Mouse (Mus musculus): ENCODE measurements around the gene E130114P18Rik. TPM values are rescaled to one million over a fixed set of nuclear protein-coding genes. Genes with fewer than 3 reads are reported as not detected.

The E130114P18Rik gene
- polyA plus RNA-seq, 1 experiment = not detected

DNA sequence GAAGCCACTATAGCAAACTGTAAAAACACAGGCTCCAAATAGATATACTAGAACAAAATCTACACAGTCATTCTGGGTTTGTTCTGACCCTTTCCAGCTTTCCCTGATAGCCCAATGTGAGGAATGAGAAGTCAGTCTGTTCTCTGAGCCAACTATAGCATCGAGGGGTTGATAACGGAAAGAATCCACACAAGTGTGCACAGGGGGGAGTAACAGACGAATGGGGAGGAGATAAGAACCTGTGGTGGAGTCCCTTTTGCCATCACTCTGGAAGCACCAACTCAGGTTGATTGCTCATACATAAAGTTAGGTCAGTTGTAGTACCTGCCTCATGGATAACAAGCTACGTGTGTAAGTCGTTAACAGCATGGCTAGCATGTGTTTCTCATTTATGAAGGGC is 184.0 kb downstream of the E130114P18Rik start:
- 86% methylated on average over 5 of the region's 5 CpGs for WGBS
- H3K27ac ChIP-seq (ENCODE audit: insufficient read depth, low read depth, low read length) = no peak overlapping the region
- TF ChIP-seq CTCF (IDR thresholded peaks at IDR 0.05; ENCODE audit: extremely low read depth, insufficient read length, insufficient replicate concordance, low read depth, low read length) = no peak
- TF ChIP-seq POLR2A (IDR thresholded peaks at IDR 0.05; ENCODE audit: low read depth, low read length) = no peak
- no peaks in the 10 kb centered on the region; the same call in 1 of the 2 replicates for H3K27me3 ChIP-seq (ENCODE audit: control insufficient read depth, insufficient read depth, low read length)
- H3K4me1 ChIP-seq (ENCODE audit: control insufficient read depth, insufficient read depth, insufficient read length, low read length) = no peaks in the 10 kb centered on the region
- H3K36me3 ChIP-seq (ENCODE audit: control insufficient read depth, insufficient read depth, low read length) = no peaks in the 10 kb centered on the region
- H3K4me3 ChIP-seq (ENCODE audit: low read depth, low read length) = no peak overlapping the region

DNA sequence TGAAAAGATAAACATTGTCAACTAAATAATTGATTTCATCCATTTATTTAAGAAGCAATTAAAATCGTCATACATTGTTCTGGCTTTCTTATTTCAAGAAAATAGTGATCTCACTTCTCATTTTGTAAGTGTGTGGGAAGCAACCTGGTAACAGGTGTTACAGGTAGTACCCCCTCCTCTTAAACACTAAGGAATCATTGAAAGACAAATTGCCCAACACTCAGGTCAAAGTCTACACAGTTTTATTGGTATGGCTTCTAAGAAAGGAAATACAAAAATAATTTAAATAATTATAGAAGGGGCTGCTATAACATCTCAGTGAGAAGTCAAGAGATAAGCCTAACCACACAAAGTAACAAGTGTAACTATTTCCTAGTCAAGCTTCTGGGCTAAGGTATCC is 188.1 kb downstream of the E130114P18Rik start:
- Histone ChIP-seq H3K4me1 (ENCODE audit: control insufficient read depth, insufficient read depth, insufficient read length, low read length) (no peaks in the 10 kb centered on the region), H3K36me3 (ENCODE audit: control insufficient read depth, insufficient read depth, low read length) (no peaks in the 10 kb centered on the region), H3K27me3 (ENCODE audit: control insufficient read depth, insufficient read depth, low read length) (no peaks in the 10 kb centered on the region), H3K27ac (ENCODE audit: insufficient read depth, low read depth, low read length) (no peak overlapping the region), H3K4me3 (ENCODE audit: low read depth, low read length) (no peak overlapping the region)
- no peak for TF ChIP-seq CTCF (IDR thresholded peaks at IDR 0.05; ENCODE audit: extremely low read depth, insufficient read length, insufficient replicate concordance, low read depth, low read length)
- no peak for TF ChIP-seq POLR2A (IDR thresholded peaks at IDR 0.05; ENCODE audit: low read depth, low read length)
- WGBS = 48% methylated on average over 1 of the region's 1 CpGs

DNA sequence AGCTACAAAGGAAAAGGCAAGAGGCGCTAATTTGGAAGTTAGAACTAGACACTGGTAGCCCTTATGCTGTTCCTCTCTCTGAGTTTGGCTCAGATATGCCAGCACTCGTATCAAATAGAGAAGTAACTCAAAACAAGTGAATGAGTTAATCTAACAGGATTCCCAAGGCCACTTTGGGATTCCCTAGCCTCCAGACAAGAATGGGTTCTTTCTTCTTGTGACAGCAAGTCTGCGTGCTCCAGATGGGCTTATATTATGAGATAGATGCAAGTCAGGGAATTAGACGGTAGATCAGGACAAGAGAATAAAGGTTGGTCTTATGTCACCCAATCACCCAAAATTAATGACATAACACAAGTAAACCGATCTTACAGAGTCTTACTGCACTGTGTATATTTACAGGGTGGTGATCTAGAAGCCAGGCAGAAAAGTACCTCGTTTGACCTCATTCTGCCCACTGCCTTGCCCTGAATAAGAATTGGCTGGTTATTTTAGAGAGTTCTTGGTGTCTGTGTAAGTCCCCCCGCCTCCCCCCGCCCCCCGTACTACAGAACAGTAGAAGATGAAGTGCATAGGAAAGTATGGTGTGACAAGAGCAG is 190.4 kb downstream of the E130114P18Rik start:
- no peaks in the 10 kb centered on the region for H3K27me3 ChIP-seq (ENCODE audit: control insufficient read depth, insufficient read depth, low read length)
- H3K4me3 ChIP-seq (ENCODE audit: low read depth, low read length) = no peak overlapping the region
- no peaks in the 10 kb centered on the region for H3K4me1 ChIP-seq (ENCODE audit: control insufficient read depth, insufficient read depth, insufficient read length, low read length)
- H3K27ac ChIP-seq (ENCODE audit: insufficient read depth, low read depth, low read length) = no peak overlapping the region
- no peak for TF ChIP-seq POLR2A (IDR thresholded peaks at IDR 0.05; ENCODE audit: low read depth, low read length)
- no peaks in the 10 kb centered on the region for H3K36me3 ChIP-seq (ENCODE audit: control insufficient read depth, insufficient read depth, low read length)
- WGBS = 79% methylated on average over 9 of the region's 9 CpGs

DNA sequence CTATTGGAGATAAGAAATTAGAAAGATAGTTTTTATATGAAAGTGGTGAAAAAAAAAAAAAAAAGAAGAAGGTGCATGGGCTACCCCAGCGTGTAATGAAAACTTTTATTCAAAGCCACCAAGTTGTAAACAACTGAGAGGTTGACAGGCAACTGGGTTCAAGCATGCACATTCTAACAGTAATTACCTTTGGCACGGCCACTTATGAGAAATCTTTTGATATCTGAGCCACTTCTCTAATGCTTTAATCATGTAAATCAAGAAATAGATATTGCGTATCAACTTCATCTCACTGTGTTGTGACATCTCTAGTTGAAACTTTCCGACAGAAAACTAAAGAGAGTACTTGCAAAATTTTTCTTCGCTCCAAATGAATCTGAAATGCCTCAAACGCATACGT is 192.7 kb downstream of the E130114P18Rik start:
- 94% methylated on average over 7 of the region's 7 CpGs for WGBS
- no peak overlapping the region for H3K27ac ChIP-seq (ENCODE audit: insufficient read depth, low read depth, low read length)
- H3K4me1 ChIP-seq (ENCODE audit: control insufficient read depth, insufficient read depth, insufficient read length, low read length) = no peaks in the 10 kb centered on the region
- no peaks in the 10 kb centered on the region for H3K36me3 ChIP-seq (ENCODE audit: control insufficient read depth, insufficient read depth, low read length)
- no peaks in the 10 kb centered on the region for H3K27me3 ChIP-seq (ENCODE audit: control insufficient read depth, insufficient read depth, low read length)
- H3K4me3 ChIP-seq (ENCODE audit: low read depth, low read length) = no peak overlapping the region
- TF ChIP-seq POLR2A (IDR thresholded peaks at IDR 0.05; ENCODE audit: low read depth, low read length) (no peak), CTCF (IDR thresholded peaks at IDR 0.05; ENCODE audit: extremely low read depth, insufficient read length, insufficient replicate concordance, low read depth, low read length) (no peak)

DNA sequence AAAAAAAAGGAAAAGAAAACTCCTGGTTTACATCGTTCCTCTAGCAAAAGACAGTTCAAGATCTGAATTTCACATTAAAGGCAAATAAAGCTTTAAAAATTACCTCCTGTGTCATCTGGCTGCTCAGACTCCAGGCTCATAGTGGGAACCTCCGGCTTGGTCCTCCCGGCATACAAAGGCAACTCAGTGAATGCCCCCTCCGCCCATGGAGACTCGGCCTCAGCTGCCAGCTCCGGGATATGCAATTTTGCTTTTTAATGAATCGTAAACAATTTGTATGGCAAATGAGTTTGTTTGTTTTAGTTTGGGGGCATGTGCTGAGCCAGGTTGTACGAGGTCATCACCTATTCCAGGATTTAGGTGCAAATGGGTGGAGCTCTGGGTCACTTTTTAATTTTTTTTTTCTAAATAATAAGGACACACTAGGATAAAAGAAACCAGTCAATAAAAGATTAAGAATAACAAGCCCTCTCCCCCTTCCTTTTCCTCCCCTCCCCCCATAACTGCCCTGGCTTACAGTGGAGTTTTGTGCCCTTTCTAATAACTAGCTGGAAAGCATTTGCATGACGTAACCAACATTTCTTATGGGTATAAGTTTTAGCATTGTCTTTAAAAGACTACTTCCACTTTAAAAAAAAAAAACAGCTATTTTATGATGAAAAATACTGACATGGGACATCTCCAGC is 193.3 kb downstream of the E130114P18Rik start:
- Histone ChIP-seq H3K4me1 (ENCODE audit: control insufficient read depth, insufficient read depth, insufficient read length, low read length) (no peaks in the 10 kb centered on the region), H3K4me3 (ENCODE audit: low read depth, low read length) (no peak overlapping the region), H3K27me3 (ENCODE audit: control insufficient read depth, insufficient read depth, low read length) (no peaks in the 10 kb centered on the region), H3K27ac (ENCODE audit: insufficient read depth, low read depth, low read length) (no peak overlapping the region), H3K36me3 (ENCODE audit: control insufficient read depth, insufficient read depth, low read length) (no peaks in the 10 kb centered on the region)
- TF ChIP-seq CTCF (IDR thresholded peaks at IDR 0.05; ENCODE audit: extremely low read depth, insufficient read length, insufficient replicate concordance, low read depth, low read length) = no peak
- TF ChIP-seq POLR2A (IDR thresholded peaks at IDR 0.05; ENCODE audit: low read depth, low read length) = no peak
- 84% methylated on average over 9 of the region's 9 CpGs for WGBS

DNA sequence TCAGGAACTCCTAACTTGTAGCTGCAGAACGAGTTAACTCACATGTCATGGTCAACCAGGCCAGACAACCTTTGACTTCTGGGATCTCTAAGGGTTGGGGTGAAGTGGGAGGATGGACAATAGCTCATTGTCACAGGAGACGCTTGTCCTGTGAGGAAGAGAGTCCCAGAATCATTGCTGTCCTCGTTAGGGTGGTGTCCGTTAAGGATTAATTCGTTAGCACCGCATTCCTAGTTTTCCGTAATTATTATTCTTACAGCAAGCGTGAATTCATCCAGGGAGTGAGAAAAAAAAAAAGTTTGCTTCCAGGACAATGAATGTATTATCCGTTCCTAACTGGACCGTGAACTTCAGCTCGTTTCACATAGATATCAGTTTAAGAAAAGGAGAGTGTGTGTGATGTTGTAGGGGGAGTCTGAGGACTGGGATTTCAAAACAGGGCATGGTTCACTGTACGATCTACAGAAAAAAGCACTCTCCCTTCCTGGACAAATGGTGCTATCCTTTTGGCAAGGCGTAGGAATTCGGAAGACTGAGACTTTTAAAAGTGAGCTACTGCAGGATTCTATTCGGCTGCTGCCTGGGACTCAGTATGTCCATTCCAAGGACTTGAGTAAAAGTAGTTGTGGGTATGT is 195.0 kb downstream of the E130114P18Rik start:
- Histone ChIP-seq H3K4me1 (ENCODE audit: control insufficient read depth, insufficient read depth, insufficient read length, low read length) (no peaks in the 10 kb centered on the region), H3K27ac (ENCODE audit: insufficient read depth, low read depth, low read length) (no peak overlapping the region), H3K27me3 (ENCODE audit: control insufficient read depth, insufficient read depth, low read length) (no peaks in the 10 kb centered on the region), H3K4me3 (ENCODE audit: low read depth, low read length) (no peak overlapping the region), H3K36me3 (ENCODE audit: control insufficient read depth, insufficient read depth, low read length) (no peaks in the 10 kb centered on the region)
- TF ChIP-seq POLR2A (IDR thresholded peaks at IDR 0.05; ENCODE audit: low read depth, low read length) (no peak), CTCF (IDR thresholded peaks at IDR 0.05; ENCODE audit: extremely low read depth, insufficient read length, insufficient replicate concordance, low read depth, low read length) (no peak)
- WGBS = 63% methylated on average over 15 of the region's 15 CpGs

DNA sequence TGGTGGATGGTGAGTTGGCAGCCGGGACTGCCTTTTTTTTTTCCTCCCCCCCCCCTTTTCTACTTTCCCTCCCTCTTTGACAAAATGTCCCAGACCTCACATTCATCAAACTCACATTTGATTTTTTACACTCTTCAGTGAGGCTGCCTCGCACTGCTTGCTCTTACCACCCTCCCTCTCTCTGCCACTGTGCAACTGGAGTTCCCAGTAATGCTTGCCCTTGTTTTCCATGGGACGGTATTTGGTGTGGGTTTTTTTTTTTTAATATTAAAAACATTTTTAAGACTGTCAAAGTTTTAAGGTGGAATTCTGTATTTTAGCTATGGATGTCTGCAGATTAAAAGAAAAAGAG is 195.8 kb downstream of the E130114P18Rik start:
- H3K4me1 ChIP-seq (ENCODE audit: control insufficient read depth, insufficient read depth, insufficient read length, low read length) = no peaks in the 10 kb centered on the region
- no peaks in the 10 kb centered on the region for H3K27me3 ChIP-seq (ENCODE audit: control insufficient read depth, insufficient read depth, low read length)
- H3K36me3 ChIP-seq (ENCODE audit: control insufficient read depth, insufficient read depth, low read length) = no peaks in the 10 kb centered on the region
- H3K4me3 ChIP-seq (ENCODE audit: low read depth, low read length) = no peak overlapping the region
- H3K27ac ChIP-seq (ENCODE audit: insufficient read depth, low read depth, low read length) = no peak overlapping the region
- no peak for TF ChIP-seq POLR2A (IDR thresholded peaks at IDR 0.05; ENCODE audit: low read depth, low read length)
- TF ChIP-seq CTCF (IDR thresholded peaks at IDR 0.05; ENCODE audit: extremely low read depth, insufficient read length, insufficient replicate concordance, low read depth, low read length) = no peak
- 84% methylated on average over 3 of the region's 3 CpGs for WGBS

Data from small intestine, adult 2 months (tissue).